Mouse (Mus musculus) ES-Bruce4 (cell line): Measurements from ENCODE around the gene Dchs2.

ENCODE experiments used
- CTCF ChIP-seq: IDR thresholded peaks from one replicate; pipeline ENCODE4 v1.8.1; 2011; ENCODE audit warnings: low read depth, low read length
- POLR2A ChIP-seq: IDR thresholded peaks from one replicate; pipeline ENCODE4 v1.8.1; 2011; ENCODE audit warnings: low read length; ENCODE audit not compliant: insufficient read depth

GRCm38 (mm10) chr3:83136413-83136812 is 8.7 kb downstream of the Dchs2 start:
- no peak for TF ChIP-seq CTCF
- no peak for TF ChIP-seq POLR2A
